Mouse (Mus musculus) liver, postnatal 0 days (tissue): ENCODE results near the gene Acsm5.

Experiments
- CTCF ChIP-seq: sonication (generic); IDR thresholded peaks from 2 replicates; pipeline ENCODE4 v1.5.1; 2016; ENCODE audit warnings: antibody characterized with exemption, low read depth
- EP300 ChIP-seq: IDR thresholded peaks from 2 replicates; pipeline ENCODE4 v1.6.1; 2016; ENCODE audit warnings: antibody characterized with exemption, low read depth, mild to moderate bottlenecking

DNA sequence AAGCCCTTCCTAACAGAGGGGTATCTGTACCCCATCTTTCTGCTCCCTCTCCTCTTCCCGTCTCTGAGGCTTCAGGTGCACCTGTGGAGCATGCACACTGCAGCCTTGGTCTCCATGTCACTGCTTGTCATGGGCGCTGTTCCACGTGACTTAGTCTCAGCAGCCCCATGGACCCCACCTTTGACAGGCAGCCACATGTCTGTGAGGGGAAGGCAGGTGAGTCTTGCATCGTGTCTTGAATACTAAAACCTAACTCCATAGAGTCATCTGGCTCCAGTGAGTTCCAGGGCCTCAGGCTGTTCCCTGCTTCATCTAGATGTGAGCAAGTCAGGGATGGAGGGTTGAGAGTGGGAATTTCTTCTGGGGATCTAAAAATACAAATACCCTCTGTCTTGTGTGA lies 35.1 kb upstream of the Acsm5 start:
- TF ChIP-seq CTCF (no peak), EP300 (no peak)
